Mouse (Mus musculus) hindbrain, embryonic 16.5 days (tissue): ENCODE measurements around the gene Eef1akmt2. TPM values are rescaled to one million over a fixed set of nuclear protein-coding genes. Genes with fewer than 3 reads are reported as not detected.

Source experiments
- ATAC-seq: fragments of 200-750 bp; cut with Nextera tagmentation; 2 replicates; pipeline ENCODE4 v1.8.0; 2017; ENCODE audit warnings: moderate TSS enrichment, moderate library complexity
- H3K27ac ChIP-seq: fragments of 300-500 bp; sonication (generic); 2 replicates; pipeline ENCODE4 v1.5.1; 2014; ENCODE audit warnings: low read depth, mild to moderate bottlenecking, control low read depth, low read length, moderate library complexity
- H3K27me3 ChIP-seq: fragments of 300-500 bp; sonication (generic); replicated peaks from 2 replicates; pipeline ENCODE4 v1.6.1; 2014; ENCODE audit warnings: low read length; ENCODE audit not compliant: control insufficient read depth, insufficient read depth
- H3K36me3 ChIP-seq: fragments of 300-500 bp; sonication (generic); 2 replicates; pipeline ENCODE4 v1.6.1; 2014; ENCODE audit warnings: mild to moderate bottlenecking, low read length, moderate library complexity, mixed read lengths; ENCODE audit not compliant: control insufficient read depth, insufficient read depth
- H3K4me1 ChIP-seq: fragments of 300-500 bp; sonication (generic); 2 replicates; pipeline ENCODE4 v1.6.1; 2014; ENCODE audit warnings: low read depth, low read length; ENCODE audit not compliant: control insufficient read depth, insufficient read depth
- H3K4me2 ChIP-seq: fragments of 300-500 bp; sonication (generic); 2 replicates; pipeline ENCODE4 v1.6.1; 2014; ENCODE audit warnings: mild to moderate bottlenecking, low read length, control low read depth, moderate library complexity
- H3K4me3 ChIP-seq: fragments of 300-500 bp; sonication (generic); 2 replicates; pipeline ENCODE4 v1.5.1; 2014; ENCODE audit warnings: mild to moderate bottlenecking, low read length, control low read depth, moderate library complexity
- H3K9ac ChIP-seq: fragments of 300-500 bp; sonication (generic); 2 replicates; pipeline ENCODE4 v1.6.1; 2014; ENCODE audit warnings: low read depth, mild to moderate bottlenecking, control low read depth, low read length, moderate library complexity
- H3K9me3 ChIP-seq: fragments of 300-500 bp; sonication (generic); 2 replicates; pipeline ENCODE4 v1.6.1; 2014; ENCODE audit warnings: mild to moderate bottlenecking, low read length, moderate library complexity; ENCODE audit not compliant: control insufficient read depth
- WGBS: fragments of 180-500 bp; shearing (Covaris S2); extraction: QIAGEN DNeasy Blood & Tissue Kit; methylation state at CpG from one replicate; pipeline ENCODE4 v1.1.7; 2014; 5-methylcytosine and 5-hydroxymethylcytosine counted together
- polyA plus RNA-seq: library from polyadenylated mRNA; unstranded; fragments of >200 nt; fragmentation: Nextera tagmentation; extraction: Ambion mirVana; gene quantifications from 2 replicates; pipeline ENCODE4 v1.2.1, GENCODE M21; 2015

Gene Eef1akmt2
- polyA plus RNA-seq, 1 experiment from 2014 or later = 87.6 TPM

GRCm38 (mm10) chr7:132808051-132808796 lies 44.2 kb downstream of the Eef1akmt2 start:
- no peaks in the 10 kb centered on the region for H3K9me3 ChIP-seq
- H3K4me3 ChIP-seq = no peak overlapping the region
- no peak overlapping the region for H3K4me2 ChIP-seq
- H3K27me3 ChIP-seq = no peaks in the 10 kb centered on the region
- no peaks in the 10 kb centered on the region for H3K36me3 ChIP-seq
- H3K4me1 ChIP-seq = peaks cover 65% of the 10 kb centered on the region
- ATAC-seq = no peak
- WGBS = 42% methylated on average over 7 of the region's 7 CpGs
- no peak overlapping the region for H3K9ac ChIP-seq
- H3K27ac ChIP-seq = peak overlapping the region; percentile 68

GRCm38 (mm10) chr7:132806926-132807857 lies 45.3 kb downstream of the Eef1akmt2 start:
- no peak overlapping the region for H3K9ac ChIP-seq
- H3K4me2 ChIP-seq = no peak overlapping the region
- H3K4me3 ChIP-seq = no peak overlapping the region
- 60% methylated on average over 13 of the region's 13 CpGs for WGBS
- no peaks in the 10 kb centered on the region for H3K9me3 ChIP-seq
- no peak for ATAC-seq
- H3K4me1 ChIP-seq = peaks cover 60% of the 10 kb centered on the region
- no peaks in the 10 kb centered on the region for H3K27me3 ChIP-seq
- peak overlapping the region; percentile 74 for H3K27ac ChIP-seq
- no peaks in the 10 kb centered on the region for H3K36me3 ChIP-seq

DNA sequence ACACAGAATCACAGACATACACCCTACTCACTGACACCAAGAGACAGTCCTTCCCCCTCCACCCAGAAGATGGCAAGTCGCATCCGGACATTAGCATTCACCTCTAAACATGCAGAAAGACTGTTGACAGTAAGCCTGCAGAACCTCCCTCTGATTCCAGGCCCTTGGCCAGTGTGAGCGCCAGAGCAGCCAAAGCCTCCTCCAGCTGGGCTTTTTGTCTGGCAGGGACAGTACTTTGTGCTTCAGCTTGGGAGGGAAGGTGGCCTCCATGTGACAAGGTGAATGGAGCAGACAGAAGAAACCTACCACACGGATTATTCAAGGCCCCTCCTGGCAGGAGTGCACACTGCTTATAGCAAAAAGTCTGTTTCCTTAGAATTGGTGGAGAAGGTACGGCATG lies 46.2 kb downstream of the Eef1akmt2 start:
- Histone ChIP-seq H3K36me3 (no peaks in the 10 kb centered on the region), H3K4me2 (no peak overlapping the region), H3K27ac (peak overlapping the region; percentile 74), H3K9ac (no peak overlapping the region), H3K9me3 (no peaks in the 10 kb centered on the region), H3K4me3 (no peak overlapping the region), H3K27me3 (no peaks in the 10 kb centered on the region), H3K4me1 (peaks cover 51% of the 10 kb centered on the region)
- ATAC-seq = no peak
- 42% methylated on average over 5 of the region's 5 CpGs for WGBS

- no peak for ATAC-seq
- H3K36me3 ChIP-seq = no peaks in the 10 kb centered on the region
- H3K9ac ChIP-seq = no peak overlapping the region
- no peaks in the 10 kb centered on the region for H3K27me3 ChIP-seq
- H3K4me1 ChIP-seq = peaks cover 42% of the 10 kb centered on the region
- WGBS = 86% methylated on average over 5 of the region's 5 CpGs
- H3K27ac ChIP-seq = no peak overlapping the region
- no peak overlapping the region for H3K4me2 ChIP-seq
- no peaks in the 10 kb centered on the region for H3K9me3 ChIP-seq
- no peak overlapping the region for H3K4me3 ChIP-seq
These were observed 47.5 kb downstream of the Eef1akmt2 start for GRCm38 (mm10) chr7:132804951-132805350.

DNA sequence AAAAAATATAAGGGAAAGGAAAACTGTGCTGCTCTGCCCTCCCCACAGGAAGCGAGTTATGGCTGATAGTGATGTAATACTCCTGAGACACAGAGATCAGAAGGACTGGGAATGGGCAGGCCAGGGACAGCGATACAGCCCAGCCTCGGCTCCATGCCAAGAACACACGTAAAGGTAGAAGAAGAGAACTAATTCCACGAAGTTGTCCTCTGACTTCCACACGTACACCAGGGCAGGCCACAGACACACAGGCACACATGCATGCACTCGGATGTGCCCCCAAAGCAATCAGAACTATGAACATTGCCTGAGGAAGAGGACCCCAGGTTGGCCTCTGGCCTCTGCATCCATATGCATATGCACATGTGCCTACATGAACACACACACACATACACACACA lies 48.0 kb downstream of the Eef1akmt2 start:
- Histone ChIP-seq H3K9me3 (no peaks in the 10 kb centered on the region), H3K27me3 (no peaks in the 10 kb centered on the region), H3K36me3 (no peaks in the 10 kb centered on the region), H3K4me3 (no peak overlapping the region), H3K27ac (no peak overlapping the region), H3K9ac (no peak overlapping the region), H3K4me1 (peaks cover 37% of the 10 kb centered on the region), H3K4me2 (no peak overlapping the region)
- 84% methylated on average over 7 of the region's 7 CpGs for WGBS
- no peak for ATAC-seq

DNA sequence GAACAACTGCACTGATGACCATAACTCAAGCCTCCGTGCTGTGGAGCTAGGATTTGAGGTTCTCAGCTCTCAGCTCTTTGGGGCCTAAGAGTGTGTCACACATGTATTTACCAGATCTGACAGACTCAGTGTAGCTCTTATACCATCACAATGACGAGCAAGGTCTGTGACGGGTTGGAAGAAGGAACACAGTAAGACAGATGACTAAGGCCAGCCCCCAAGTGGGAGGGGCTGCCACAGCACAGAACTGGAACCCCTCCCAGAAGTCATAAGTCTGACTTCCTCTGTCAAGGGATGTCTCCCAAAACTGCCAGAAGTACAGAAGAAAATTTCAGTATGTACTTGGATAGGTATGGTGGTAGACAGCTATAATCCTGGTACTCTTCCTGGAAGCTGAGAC lies 48.5 kb downstream of the Eef1akmt2 start:
- WGBS = 58% methylated on average over 3 of the region's 3 CpGs
- H3K4me1 ChIP-seq = peaks cover 33% of the 10 kb centered on the region
- no peak overlapping the region for H3K9ac ChIP-seq
- H3K27me3 ChIP-seq = no peaks in the 10 kb centered on the region
- no peaks in the 10 kb centered on the region for H3K36me3 ChIP-seq
- no peak overlapping the region for H3K27ac ChIP-seq
- ATAC-seq = no peak
- no peaks in the 10 kb centered on the region for H3K9me3 ChIP-seq
- H3K4me3 ChIP-seq = no peak overlapping the region
- no peak overlapping the region for H3K4me2 ChIP-seq

DNA sequence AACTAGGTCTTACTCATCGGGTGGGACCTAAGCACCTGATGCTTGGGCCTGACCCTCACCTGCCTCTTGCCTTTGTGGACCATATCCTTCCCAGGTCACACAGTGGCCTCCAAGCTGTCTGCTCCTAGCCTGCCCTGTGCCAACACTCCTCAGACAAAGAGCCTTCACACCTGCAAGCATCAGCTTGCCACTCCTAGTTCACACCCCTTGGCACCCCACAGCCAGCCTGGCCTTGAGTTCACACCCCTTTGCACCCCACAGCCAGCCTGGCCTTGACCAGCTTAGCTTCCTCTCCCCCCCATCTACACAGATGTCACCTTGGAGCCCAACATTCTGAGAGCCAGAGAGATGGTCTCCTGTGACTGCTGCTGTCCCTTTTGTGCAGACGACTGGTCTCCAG lies 49.1 kb downstream of the Eef1akmt2 start:
- Histone ChIP-seq H3K4me3 (no peak overlapping the region), H3K9ac (no peak overlapping the region), H3K27me3 (no peaks in the 10 kb centered on the region), H3K4me1 (peaks cover 27% of the 10 kb centered on the region), H3K4me2 (no peak overlapping the region), H3K27ac (no peak overlapping the region), H3K9me3 (no peaks in the 10 kb centered on the region), H3K36me3 (no peaks in the 10 kb centered on the region)
- ATAC-seq = no peak
- 88% methylated on average over 2 of the region's 2 CpGs for WGBS

- H3K4me1 ChIP-seq = peaks cover 24% of the 10 kb centered on the region
- H3K9me3 ChIP-seq = no peaks in the 10 kb centered on the region
- H3K27ac ChIP-seq = no peak overlapping the region
- WGBS = 83% methylated on average over 11 of the region's 11 CpGs
- no peak overlapping the region for H3K4me2 ChIP-seq
- no peak for ATAC-seq
- peak overlapping the region; percentile 32; the same call in 1 of the 2 replicates for H3K9ac ChIP-seq
- no peaks in the 10 kb centered on the region for H3K36me3 ChIP-seq
- no peaks in the 10 kb centered on the region for H3K27me3 ChIP-seq
- H3K4me3 ChIP-seq = no peak overlapping the region
These were observed 49.8 kb downstream of the Eef1akmt2 start for GRCm38 (mm10) chr7:132802691-132803090.

DNA sequence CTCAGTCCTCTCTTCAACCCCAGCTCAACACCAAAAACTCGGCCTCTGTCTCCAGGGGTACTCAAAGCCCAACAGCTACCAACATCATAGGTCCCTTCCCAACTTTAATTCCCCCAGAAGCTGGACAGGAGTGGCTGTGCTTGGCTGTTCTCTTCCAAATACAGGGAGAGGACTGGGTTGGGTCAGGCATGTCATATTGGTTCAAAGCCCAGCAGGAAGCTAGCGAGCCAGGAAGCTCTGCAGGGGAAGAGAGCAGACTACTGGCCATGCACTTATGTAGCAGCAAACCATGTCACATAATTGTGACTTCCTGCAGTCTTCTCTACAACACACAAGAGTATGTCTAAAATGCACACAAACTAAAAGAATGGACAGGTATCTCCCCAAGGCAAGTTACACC lies 50.4 kb downstream of the Eef1akmt2 start:
- no peak overlapping the region; the same call in 1 of the 2 replicates for H3K27ac ChIP-seq
- H3K4me2 ChIP-seq = no peak overlapping the region
- no peaks in the 10 kb centered on the region for H3K36me3 ChIP-seq
- 74% methylated on average over 2 of the region's 2 CpGs for WGBS
- no peak for ATAC-seq
- peaks cover 19% of the 10 kb centered on the region for H3K4me1 ChIP-seq
- H3K27me3 ChIP-seq = no peaks in the 10 kb centered on the region
- H3K4me3 ChIP-seq = no peak overlapping the region
- no peak overlapping the region for H3K9ac ChIP-seq
- H3K9me3 ChIP-seq = no peaks in the 10 kb centered on the region
